Mouse (Mus musculus): Measurements from ENCODE around the gene Palm3.

Gene Palm3

DNA sequence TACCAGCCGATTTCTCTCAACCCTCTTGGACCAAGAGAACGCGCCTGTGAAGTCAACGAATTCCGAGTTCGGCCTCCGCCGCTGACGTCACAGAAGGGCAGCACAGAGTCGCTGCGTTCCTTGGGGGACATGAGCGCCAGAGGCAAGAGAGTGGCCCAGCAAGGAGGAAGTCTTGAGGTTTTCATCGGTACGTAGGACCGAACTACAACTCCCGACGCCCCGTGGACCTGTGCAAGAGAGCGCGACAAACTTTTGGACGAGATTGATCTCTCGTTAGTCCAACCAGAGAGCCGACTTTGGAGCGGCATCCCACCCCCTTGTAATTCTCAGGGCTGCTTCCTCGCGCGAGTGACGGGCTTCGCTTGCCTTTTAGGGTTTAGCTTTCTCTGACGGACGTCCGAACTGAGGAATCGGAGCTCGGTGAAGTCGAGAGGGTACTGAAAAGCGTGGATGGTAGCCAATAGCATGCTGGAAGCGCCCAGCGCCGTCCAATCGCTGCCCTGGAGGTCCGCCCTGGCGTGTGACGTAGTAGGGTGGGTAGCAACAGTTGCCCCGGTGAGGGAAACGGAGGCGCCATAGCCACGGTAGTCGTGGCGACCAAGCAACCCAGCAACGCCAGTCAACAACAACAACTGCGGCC, 45.1 kb downstream of the Palm3 start, which contains the start of gene Rfx1:
Rfx1 (plus strand) TSS at position 544 of the 640 bp plus-strand sequence.
- DNase-seq (ENCODE audit: low read depth): peak; percentile 99

GRCm38 (mm10) chr8:84067047-84067573, 45.8 kb downstream of the Palm3 start:
- peak; percentile 96 for DNase-seq (ENCODE audit: low read depth)

- DNase-seq (ENCODE audit: low read depth): no peak
Measured at GRCm38 (mm10) chr8:84067911-84068310, 46.6 kb downstream of the Palm3 start.

GRCm38 (mm10) chr8:84068316-84069035, 47.2 kb downstream of the Palm3 start:
- peak; percentile 33 for DNase-seq (ENCODE audit: low read depth)

DNA sequence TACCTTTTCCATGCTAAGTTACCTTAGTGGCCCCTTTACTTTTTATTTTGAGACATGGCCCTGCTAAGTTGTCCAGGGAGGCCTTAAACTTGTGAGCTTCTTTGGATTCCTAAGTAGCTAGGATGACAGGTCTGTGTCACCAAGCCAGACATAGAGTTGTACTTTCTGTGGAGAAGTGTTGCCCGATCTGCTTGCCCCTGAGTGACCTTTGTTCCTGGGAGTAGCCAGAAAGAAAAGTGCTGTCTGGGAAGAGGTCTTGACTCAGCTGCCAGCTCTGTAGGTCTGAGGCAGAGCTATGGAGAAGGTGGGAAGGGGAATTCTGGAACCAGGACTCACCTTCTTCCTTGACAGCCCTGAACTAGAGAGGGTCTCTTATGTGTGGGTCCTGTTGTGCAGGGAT, 47.9 kb downstream of the Palm3 start:
- DNase-seq (ENCODE audit: low read depth): no peak

- DNase-seq (ENCODE audit: low read depth): no peak
Measured at GRCm38 (mm10) chr8:84069750-84070149, 48.5 kb downstream of the Palm3 start.

DNA sequence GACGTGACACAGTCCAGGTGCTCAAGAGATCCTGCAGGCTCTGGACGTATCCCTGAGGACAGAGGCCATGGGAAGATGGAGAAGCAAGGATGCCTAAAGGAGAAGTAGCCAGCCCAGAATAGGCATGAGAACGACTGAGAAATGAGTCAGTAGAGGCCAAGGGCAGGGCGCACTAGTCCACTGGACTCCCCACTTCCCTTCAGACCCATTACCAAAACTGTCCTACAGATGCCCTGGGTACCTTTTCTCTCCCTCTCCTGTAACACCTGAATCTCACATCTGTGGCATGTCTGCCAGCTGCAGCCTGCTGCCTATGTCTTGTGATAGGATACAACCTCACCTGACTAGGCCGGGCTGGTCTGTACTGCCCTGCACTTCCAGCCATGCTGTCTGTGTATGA, 49.0 kb downstream of the Palm3 start:
- no peak for DNase-seq (ENCODE audit: low read depth)

DNA sequence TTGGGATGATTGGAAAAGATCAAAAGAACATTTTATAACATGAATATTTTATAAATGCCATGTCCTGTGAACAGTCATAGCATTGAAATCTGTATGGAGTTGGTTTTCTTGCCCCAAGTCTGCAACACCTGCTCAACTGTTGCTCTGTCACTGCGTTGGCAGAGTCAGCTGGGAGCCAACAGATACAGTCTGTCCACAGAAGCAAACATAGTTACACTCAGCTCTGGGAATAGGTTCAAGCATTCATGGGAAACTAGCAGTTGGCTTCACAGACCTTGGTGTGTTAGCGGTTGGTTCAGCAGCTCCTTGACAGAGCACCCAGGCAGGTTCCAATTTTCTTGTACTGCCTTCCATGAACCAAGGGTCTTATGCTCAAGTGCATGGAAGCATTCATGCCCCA, 49.4 kb downstream of the Palm3 start:
- DNase-seq (ENCODE audit: low read depth): no peak

- no peak for DNase-seq (ENCODE audit: low read depth)
Measured at GRCm38 (mm10) chr8:84071921-84072320, 50.6 kb downstream of the Palm3 start.

DNA sequence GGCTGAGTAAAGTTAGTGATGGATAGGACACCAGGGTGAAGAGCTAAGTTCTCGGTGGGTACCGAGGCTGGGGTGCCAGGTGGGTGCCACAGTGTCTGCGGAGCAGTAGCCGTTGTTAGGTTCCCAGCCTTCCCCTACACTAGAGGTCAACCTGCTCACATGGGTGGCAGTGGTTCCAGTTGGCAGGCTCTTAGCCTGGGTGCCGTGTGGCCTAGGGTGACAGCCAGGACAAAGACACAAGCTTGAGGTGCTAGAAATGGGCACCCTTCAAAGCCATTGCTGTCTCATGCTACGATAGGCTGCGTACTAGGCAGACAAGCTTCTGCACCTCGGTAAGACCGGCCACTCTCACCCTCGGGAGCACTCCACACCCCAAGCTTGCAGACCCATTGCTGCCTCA, 51.0 kb downstream of the Palm3 start:
- DNase-seq (ENCODE audit: low read depth): no peak

GRCm38 (mm10) chr8:84073230-84073976, 52.1 kb downstream of the Palm3 start:
- peak; percentile 85 for DNase-seq (ENCODE audit: low read depth)

- DNase-seq (ENCODE audit: low read depth): no peak
Measured at GRCm38 (mm10) chr8:84076412-84076811, 55.1 kb downstream of the Palm3 start.

DNA sequence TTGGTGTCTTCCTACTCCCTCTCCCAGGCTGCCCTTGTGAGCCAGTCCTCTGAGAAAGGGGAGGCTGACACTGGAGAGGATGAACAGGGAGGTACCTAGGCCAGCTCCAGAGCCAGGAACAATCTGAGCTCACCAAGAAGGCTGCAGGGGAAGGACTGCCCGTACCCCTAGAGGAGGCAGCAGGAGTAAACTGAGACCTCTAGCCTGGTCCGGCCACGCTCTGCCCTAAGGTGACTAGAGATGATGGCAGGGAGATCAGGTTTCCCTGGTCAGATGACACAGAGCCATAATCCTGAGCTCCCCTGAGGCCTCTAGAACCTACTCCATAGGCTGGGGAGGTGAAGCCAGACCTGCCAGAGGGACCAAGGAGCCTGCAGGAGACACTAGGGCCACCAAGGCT, 55.6 kb downstream of the Palm3 start:
- no peak for DNase-seq (ENCODE audit: low read depth)

DNA sequence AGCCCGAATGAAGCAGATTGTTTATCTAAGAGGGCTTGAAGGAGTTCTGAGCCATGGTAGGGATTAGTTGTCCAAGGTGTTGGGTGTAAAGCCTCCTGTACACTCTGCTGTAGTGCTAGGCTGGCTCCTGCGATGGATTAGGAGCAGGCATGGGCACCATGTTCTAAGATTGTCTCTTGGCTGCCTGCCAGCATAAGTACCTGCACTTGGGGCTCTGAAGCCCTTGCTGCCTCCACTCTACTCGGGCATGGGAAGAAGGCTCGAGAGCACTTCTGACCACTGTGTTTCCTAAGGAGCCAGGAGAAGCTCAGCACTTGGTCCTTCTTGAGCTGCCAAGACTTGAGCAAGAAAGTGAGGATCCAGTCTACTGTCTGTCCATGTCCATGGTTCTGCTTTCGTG, 57.9 kb downstream of the Palm3 start:
- DNase-seq (ENCODE audit: low read depth): no peak

All from naive thymus-derived CD4-positive, alpha-beta T cell, adult 2 months (primary cell).